Mouse (Mus musculus) liver, adult 2 months (tissue): ENCODE data around the gene Mrps6. TPM values are rescaled to one million over a fixed set of nuclear protein-coding genes. Genes with fewer than 3 reads are reported as not detected.

Experiments
- DNase-seq: peaks from one replicate; pipeline ENCODE4 v3.0.0-alpha.2; 2011; ENCODE audit warnings: low read depth, low spot score; ENCODE audit errors: extremely low read depth
- H3K27ac ChIP-seq: fragments of 200-500 bp; replicated peaks from 2 replicates; pipeline ENCODE4 v1.5.1; 2012; ENCODE audit warnings: low read depth, mild to moderate bottlenecking, control low read depth, inconsistent platforms, low read length; ENCODE audit not compliant: insufficient read depth
- H3K27me3 ChIP-seq: fragments of 200-500 bp; 2 replicates; pipeline ENCODE4 v1.6.1; 2012; ENCODE audit warnings: mild to moderate bottlenecking, moderate library complexity, low read length, inconsistent platforms; ENCODE audit not compliant: control insufficient read depth, insufficient read depth
- H3K36me3 ChIP-seq: fragments of 200-500 bp; 2 replicates; pipeline ENCODE4 v1.6.1; 2012; ENCODE audit warnings: low read length, inconsistent platforms; ENCODE audit not compliant: control insufficient read depth, insufficient read depth
- H3K4me1 ChIP-seq: fragments of 200-500 bp; 2 replicates; pipeline ENCODE4 v1.6.1; 2011; ENCODE audit warnings: low read length; ENCODE audit not compliant: control insufficient read depth, insufficient read depth
- H3K4me3 ChIP-seq: fragments of 200-500 bp; 2 replicates; pipeline ENCODE4 v1.5.1; 2011; ENCODE audit warnings: low read depth, mild to moderate bottlenecking, control low read depth, low read length, moderate library complexity; ENCODE audit not compliant: insufficient read depth
- H3K79me2 ChIP-seq: fragments of 200-500 bp; 2 replicates; pipeline ENCODE4 v1.6.1; 2012; ENCODE audit warnings: inconsistent platforms, mild to moderate bottlenecking, low read length, moderate library complexity; ENCODE audit not compliant: control insufficient read depth, insufficient read depth
- H3K9ac ChIP-seq: fragments of 200-500 bp; 2 replicates; pipeline ENCODE4 v1.6.1; 2012; ENCODE audit warnings: low read depth, mild to moderate bottlenecking, control low read depth, inconsistent platforms, low read length
- CTCF ChIP-seq: fragments of 200-500 bp; IDR thresholded peaks from 2 replicates; pipeline ENCODE4 v1.5.1; 2011; ENCODE audit warnings: low read depth, low read length, control low read depth
- POLR2A ChIP-seq: fragments of 200-500 bp; IDR thresholded peaks from 2 replicates; pipeline ENCODE4 v1.6.1; 2011; ENCODE audit warnings: low read length, control low read depth; ENCODE audit not compliant: insufficient read depth; ENCODE audit errors: extremely low read depth
- WGBS: fragments of 180-500 bp; shearing (Covaris S2); methylation state at CpG from one replicate; pipeline ENCODE4 v1.1.7; 2018; 5-methylcytosine and 5-hydroxymethylcytosine counted together
- polyA plus RNA-seq: library from polyadenylated mRNA; depleted of rRNA; stranded (reverse); fragments of >200 nt; gene quantifications from 2 replicates; pipeline ENCODE4 v1.2.3, GENCODE M21; 2012
- total RNA-seq: library from RNA; depleted of rRNA; stranded (reverse); fragments of >200 nt; gene quantifications from 2 replicates; pipeline ENCODE4 v1.2.3, GENCODE M21; 2014

Mrps6 gene
- total and polyA plus RNA-seq, 2 experiments, result 6.1 to 11.7 TPM

DNA sequence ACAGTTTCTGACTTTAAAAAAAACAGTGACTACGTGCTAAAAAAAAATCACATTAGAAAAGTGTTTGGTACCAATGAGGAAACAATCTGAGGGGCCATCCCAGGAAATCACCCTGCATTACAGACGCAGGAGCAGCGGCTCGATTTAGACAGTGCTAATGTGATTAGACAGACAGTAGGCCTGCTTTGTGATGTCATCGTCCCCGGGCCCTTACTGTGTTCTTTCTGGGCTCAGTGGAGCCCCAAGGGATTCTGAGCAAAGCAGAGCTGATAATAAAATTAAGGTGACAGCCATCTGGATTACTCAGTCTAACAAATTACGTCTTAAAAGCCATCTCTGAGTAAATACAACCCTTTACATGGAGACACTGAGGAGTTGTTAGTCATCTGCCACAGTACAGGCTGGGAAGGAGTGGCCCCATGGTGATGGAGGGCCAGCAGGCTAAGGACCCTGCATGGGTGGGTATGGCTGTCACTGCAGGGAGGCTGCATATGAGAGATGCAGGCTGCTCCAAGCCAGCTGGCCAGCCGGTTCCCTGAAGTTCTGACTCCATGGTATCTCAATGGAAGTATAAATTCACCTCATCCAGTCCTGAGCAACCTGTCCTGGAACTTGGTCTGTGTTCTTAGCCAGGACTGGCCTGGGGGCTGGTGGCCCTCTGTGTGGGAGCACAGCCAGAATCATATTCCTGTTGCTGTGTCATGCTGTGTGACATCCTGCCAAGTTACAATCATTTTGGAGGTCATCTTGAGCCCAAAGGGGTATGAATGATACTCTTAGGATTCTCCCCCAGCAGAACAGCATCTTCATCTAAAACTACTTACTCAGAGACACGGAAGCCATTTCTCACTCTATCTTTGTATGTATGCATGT, 59.5 kb downstream of the Mrps6 start:
- H3K4me3 ChIP-seq, result no peak overlapping the region
- no peak for DNase-seq
- TF ChIP-seq CTCF, result no peak
- no peak for TF ChIP-seq POLR2A
- H3K27me3 ChIP-seq, result no peaks in the 10 kb centered on the region
- H3K4me1 ChIP-seq, result no peaks in the 10 kb centered on the region
- H3K9ac ChIP-seq, result no peak overlapping the region
- 92% methylated on average over 9 of the region's 9 CpGs for WGBS
- H3K27ac ChIP-seq, result no peak overlapping the region
- no peaks in the 10 kb centered on the region for H3K79me2 ChIP-seq
- H3K36me3 ChIP-seq, result no peaks in the 10 kb centered on the region

GRCm38 (mm10) chr16:92119013-92119515, 61.0 kb downstream of the Mrps6 start:
- TF ChIP-seq CTCF (no peak), POLR2A (no peak)
- H3K27me3 ChIP-seq, result no peaks in the 10 kb centered on the region

GRCm38 (mm10) chr16:92120899-92121531, 62.9 kb downstream of the Mrps6 start:
- H3K9ac ChIP-seq, result no peak overlapping the region

More at GRCm38 (mm10) chr16:92119013-92119515, 61.0 kb downstream of the Mrps6 start:
- Histone ChIP-seq H3K79me2 (no peaks in the 10 kb centered on the region), H3K9ac (no peak overlapping the region), H3K36me3 (no peaks in the 10 kb centered on the region), H3K4me1 (no peaks in the 10 kb centered on the region), H3K27ac (no peak overlapping the region), H3K4me3 (no peak overlapping the region)
- WGBS, result 67% methylated on average over 13 of the region's 13 CpGs
- DNase-seq, result no peak

GRCm38 (mm10) chr16:92127226-92127625, 69.2 kb downstream of the Mrps6 start:
- no peaks in the 10 kb centered on the region for H3K27me3 ChIP-seq
- no peak overlapping the region for H3K4me3 ChIP-seq
- no peak for DNase-seq
- no peaks in the 10 kb centered on the region for H3K36me3 ChIP-seq
- WGBS, result 51% methylated on average over 4 of the region's 4 CpGs
- H3K27ac ChIP-seq, result no peak overlapping the region
- no peaks in the 10 kb centered on the region for H3K4me1 ChIP-seq
- no peak overlapping the region for H3K9ac ChIP-seq
- no peak for TF ChIP-seq POLR2A
- TF ChIP-seq CTCF, result no peak
- H3K79me2 ChIP-seq, result no peaks in the 10 kb centered on the region

More at GRCm38 (mm10) chr16:92120899-92121531, 62.9 kb downstream of the Mrps6 start:
- H3K27me3 ChIP-seq, result no peaks in the 10 kb centered on the region
- H3K27ac ChIP-seq, result no peak overlapping the region
- no peak for TF ChIP-seq POLR2A
- no peak for TF ChIP-seq CTCF
- no peaks in the 10 kb centered on the region for H3K79me2 ChIP-seq
- no peaks in the 10 kb centered on the region for H3K36me3 ChIP-seq
- 90% methylated on average over 17 of the region's 17 CpGs for WGBS
- H3K4me1 ChIP-seq, result no peaks in the 10 kb centered on the region
- H3K4me3 ChIP-seq, result no peak overlapping the region
- DNase-seq, result no peak

- no peaks in the 10 kb centered on the region for H3K27me3 ChIP-seq
These were observed 69.6 kb downstream of the Mrps6 start for GRCm38 (mm10) chr16:92127666-92128065.

GRCm38 (mm10) chr16:92129843-92130242, 71.8 kb downstream of the Mrps6 start:
- no peak for TF ChIP-seq POLR2A
- TF ChIP-seq CTCF, result no peak
- H3K4me3 ChIP-seq, result no peak overlapping the region
- 84% methylated on average over 8 of the region's 8 CpGs for WGBS
- no peaks in the 10 kb centered on the region for H3K36me3 ChIP-seq
- H3K27me3 ChIP-seq, result no peaks in the 10 kb centered on the region
- DNase-seq, result no peak
- H3K9ac ChIP-seq, result no peak overlapping the region
- H3K79me2 ChIP-seq, result no peaks in the 10 kb centered on the region
- H3K27ac ChIP-seq, result no peak overlapping the region
- H3K4me1 ChIP-seq, result no peaks in the 10 kb centered on the region

More at GRCm38 (mm10) chr16:92127666-92128065, 69.6 kb downstream of the Mrps6 start:
- no peaks in the 10 kb centered on the region for H3K79me2 ChIP-seq
- H3K36me3 ChIP-seq, result no peaks in the 10 kb centered on the region
- H3K9ac ChIP-seq, result no peak overlapping the region
- H3K27ac ChIP-seq, result no peak overlapping the region
- 85% methylated on average over 5 of the region's 5 CpGs for WGBS
- no peak for TF ChIP-seq CTCF
- DNase-seq, result no peak
- no peak overlapping the region for H3K4me3 ChIP-seq
- no peaks in the 10 kb centered on the region for H3K4me1 ChIP-seq
